Mouse (Mus musculus): Measurements from ENCODE around the gene Ttll11. TPM values are rescaled to one million over a fixed set of nuclear protein-coding genes. Genes with fewer than 3 reads are reported as not detected.

Ttll11 gene
- polyA plus RNA-seq, 1 experiment from 2014 or later, result 3.0 TPM

DNA sequence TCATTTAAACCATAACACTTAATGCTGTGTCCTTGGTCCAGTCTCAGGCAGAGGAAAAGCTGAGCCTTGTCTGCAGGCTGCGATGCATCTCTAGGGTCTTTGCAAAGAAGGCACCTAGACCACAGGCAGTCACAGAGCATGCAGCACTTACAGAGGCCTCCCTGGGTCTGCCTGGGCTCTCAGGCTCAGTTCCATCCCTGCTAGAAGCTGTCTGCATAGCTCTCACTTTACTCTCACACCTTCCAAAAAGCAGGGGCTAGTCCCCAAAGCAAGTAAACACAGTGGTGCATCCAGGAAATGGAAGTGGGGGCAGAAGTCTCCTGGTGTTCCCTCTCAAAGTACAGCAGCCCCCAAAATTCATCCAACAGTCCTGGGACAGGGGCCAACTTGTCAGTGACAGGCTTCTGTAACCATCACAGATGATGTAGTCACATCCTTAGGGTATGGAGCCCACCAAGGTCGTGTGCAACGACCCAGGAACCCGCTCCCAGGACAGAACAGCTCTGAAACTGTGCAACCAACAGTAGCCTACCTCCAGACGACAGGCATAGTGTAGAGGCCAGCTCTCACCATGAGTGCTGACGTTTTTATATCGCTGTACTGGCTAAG is 229.1 kb downstream of the Ttll11 start:
- no peak overlapping the region for H3K4me3 ChIP-seq (ENCODE audit: low read depth, low read length)
- H3K27me3 ChIP-seq (ENCODE audit: control insufficient read depth, insufficient read depth, low read length), result no peaks in the 10 kb centered on the region
- no peak overlapping the region for H3K27ac ChIP-seq (ENCODE audit: low read depth, low read length)
- H3K4me2 ChIP-seq, result no peak overlapping the region
- 76% methylated on average over 7 of the region's 7 CpGs for WGBS
- no peaks in the 10 kb centered on the region for H3K36me3 ChIP-seq (ENCODE audit: control insufficient read depth, insufficient read depth, low read length)
- H3K4me1 ChIP-seq (ENCODE audit: control insufficient read depth, insufficient read depth, low read length), result peaks cover 2% of the 10 kb centered on the region; the same call in 1 of the 2 replicates
- no peaks in the 10 kb centered on the region for H3K9me3 ChIP-seq (ENCODE audit: control insufficient read depth, low read length)
- DNase-seq (ENCODE audit: low spot score, missing footprints) (no peak), ATAC-seq (ENCODE audit: low FRiP score) (no peak)
- no peak overlapping the region for H3K9ac ChIP-seq (ENCODE audit: low read length)

DNA sequence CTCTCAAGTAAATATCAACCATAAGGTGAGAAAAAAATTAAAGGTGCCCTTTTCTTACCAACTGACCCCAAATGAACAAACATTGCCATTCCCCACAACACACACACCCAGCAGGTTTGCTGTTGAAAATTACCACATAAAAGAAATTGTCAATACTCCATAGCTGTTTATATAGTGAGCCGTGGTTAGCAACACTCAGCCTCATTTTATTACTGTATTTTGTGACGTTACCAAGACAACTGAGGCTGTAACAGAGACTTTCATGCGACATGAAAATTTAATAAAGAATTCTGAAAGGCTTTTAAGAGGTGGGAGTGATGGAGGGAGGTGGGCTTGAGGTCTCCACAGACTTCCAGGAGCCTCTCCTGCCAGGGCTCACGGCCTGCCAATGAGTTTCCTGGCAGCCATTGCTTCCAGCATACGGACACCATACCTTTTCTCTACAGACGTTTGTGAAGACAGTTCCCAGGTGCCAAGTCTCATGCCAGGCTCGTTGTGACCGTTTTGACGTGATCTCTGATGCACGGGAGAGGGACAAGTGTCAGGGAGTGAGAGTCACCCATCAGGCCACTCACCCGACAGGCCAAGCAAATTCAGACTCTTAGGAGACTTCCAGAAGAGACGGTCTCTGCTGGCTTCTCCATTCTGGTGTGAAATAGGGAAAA is 232.2 kb downstream of the Ttll11 start:
- H3K4me3 ChIP-seq (ENCODE audit: low read depth, low read length), result no peak overlapping the region
- no peak for DNase-seq (ENCODE audit: low spot score, missing footprints)
- no peaks in the 10 kb centered on the region for H3K9me3 ChIP-seq (ENCODE audit: control insufficient read depth, low read length)
- no peak overlapping the region for H3K4me2 ChIP-seq
- ATAC-seq (ENCODE audit: low FRiP score), result no peak
- H3K36me3 ChIP-seq (ENCODE audit: control insufficient read depth, insufficient read depth, low read length), result no peaks in the 10 kb centered on the region
- no peaks in the 10 kb centered on the region for H3K27me3 ChIP-seq (ENCODE audit: control insufficient read depth, insufficient read depth, low read length)
- H3K9ac ChIP-seq (ENCODE audit: low read length), result no peak overlapping the region
- H3K27ac ChIP-seq (ENCODE audit: low read depth, low read length), result no peak overlapping the region; the same call in 1 of the 2 replicates
- 85% methylated on average over 12 of the region's 12 CpGs for WGBS
- H3K4me1 ChIP-seq (ENCODE audit: control insufficient read depth, insufficient read depth, low read length), result peaks cover 2% of the 10 kb centered on the region; the same call in 1 of the 2 replicates

DNA sequence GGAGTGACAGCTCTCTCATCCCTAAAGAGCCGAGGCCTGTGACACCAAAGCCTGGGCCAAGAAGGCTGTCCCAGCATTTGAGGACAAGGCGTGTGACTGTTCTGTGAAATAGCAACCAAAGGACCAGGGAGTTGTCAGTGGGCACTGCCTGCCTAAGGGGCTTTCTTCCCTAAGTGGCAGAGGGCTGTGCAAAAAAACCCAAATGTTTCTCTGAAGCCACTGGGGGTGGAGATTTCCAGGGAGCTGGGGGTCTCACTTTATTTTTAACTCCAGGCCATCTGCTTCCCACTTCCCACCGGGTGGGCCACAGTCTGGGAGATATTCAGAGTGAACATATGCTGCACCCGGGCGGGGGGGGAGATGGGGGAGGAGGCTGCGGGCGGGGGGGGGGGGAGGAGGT is 233.1 kb downstream of the Ttll11 start:
- H3K27me3 ChIP-seq (ENCODE audit: control insufficient read depth, insufficient read depth, low read length), result no peaks in the 10 kb centered on the region
- H3K9ac ChIP-seq (ENCODE audit: low read length), result no peak overlapping the region
- no peak; the same call in 1 of the 2 replicates for ATAC-seq (ENCODE audit: low FRiP score)
- H3K27ac ChIP-seq (ENCODE audit: low read depth, low read length), result no peak overlapping the region
- H3K4me2 ChIP-seq, result no peak overlapping the region
- no peak for DNase-seq (ENCODE audit: low spot score, missing footprints)
- 61% methylated on average over 3 of the region's 7 CpGs for WGBS
- no peak overlapping the region for H3K4me3 ChIP-seq (ENCODE audit: low read depth, low read length)
- peaks cover 2% of the 10 kb centered on the region; the same call in 1 of the 2 replicates for H3K4me1 ChIP-seq (ENCODE audit: control insufficient read depth, insufficient read depth, low read length)
- H3K9me3 ChIP-seq (ENCODE audit: control insufficient read depth, low read length), result no peaks in the 10 kb centered on the region
- no peaks in the 10 kb centered on the region for H3K36me3 ChIP-seq (ENCODE audit: control insufficient read depth, insufficient read depth, low read length)

GRCm38 (mm10) chr2:35745876-35746275 is 233.8 kb downstream of the Ttll11 start:
- Histone ChIP-seq H3K27me3 (ENCODE audit: control insufficient read depth, insufficient read depth, low read length) (no peaks in the 10 kb centered on the region), H3K9me3 (ENCODE audit: control insufficient read depth, low read length) (no peaks in the 10 kb centered on the region), H3K27ac (ENCODE audit: low read depth, low read length) (no peak overlapping the region), H3K9ac (ENCODE audit: low read length) (no peak overlapping the region), H3K4me2 (no peak overlapping the region), H3K36me3 (ENCODE audit: control insufficient read depth, insufficient read depth, low read length) (no peaks in the 10 kb centered on the region), H3K4me3 (ENCODE audit: low read depth, low read length) (no peak overlapping the region), H3K4me1 (ENCODE audit: control insufficient read depth, insufficient read depth, low read length) (peaks cover 4% of the 10 kb centered on the region; the same call in 1 of the 2 replicates)
- 86% methylated on average over 10 of the region's 10 CpGs for WGBS
- ATAC-seq (ENCODE audit: low FRiP score) (no peak), DNase-seq (ENCODE audit: low spot score, missing footprints) (no peak)

DNA sequence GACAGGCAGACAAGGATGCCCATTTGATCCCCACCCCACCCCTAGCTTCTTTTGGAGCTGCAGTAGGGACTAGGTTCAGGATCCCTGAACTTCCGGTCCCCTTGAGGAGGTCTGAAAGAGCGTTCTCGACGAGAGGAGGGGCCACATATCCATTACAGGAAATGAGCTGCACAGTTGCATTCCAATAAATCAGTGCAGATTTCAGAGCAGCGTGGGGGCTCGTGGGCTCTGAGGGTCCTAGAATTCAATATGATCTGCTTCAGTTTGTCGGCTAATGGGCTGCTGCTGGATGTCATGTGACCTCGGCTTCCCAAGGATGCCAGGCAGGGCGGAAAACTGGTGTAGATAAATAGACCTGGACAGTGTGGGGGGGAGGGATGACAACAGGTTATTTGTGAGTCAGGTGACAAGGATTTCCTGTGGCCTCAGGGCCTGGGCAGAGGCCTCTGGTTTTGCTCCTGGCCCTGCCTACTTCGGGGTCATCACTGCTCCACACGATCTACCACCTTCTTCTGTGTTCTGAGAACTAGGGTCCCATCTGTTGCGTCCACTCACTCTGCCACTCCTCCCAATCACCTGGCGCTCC is 240.0 kb downstream of the Ttll11 start:
- no peaks in the 10 kb centered on the region for H3K36me3 ChIP-seq (ENCODE audit: control insufficient read depth, insufficient read depth, low read length)
- H3K9ac ChIP-seq (ENCODE audit: low read length), result no peak overlapping the region
- H3K27me3 ChIP-seq (ENCODE audit: control insufficient read depth, insufficient read depth, low read length), result no peaks in the 10 kb centered on the region
- no peak for ATAC-seq (ENCODE audit: low FRiP score)
- H3K9me3 ChIP-seq (ENCODE audit: control insufficient read depth, low read length), result no peaks in the 10 kb centered on the region
- no peak overlapping the region for H3K4me2 ChIP-seq
- no peak overlapping the region for H3K4me3 ChIP-seq (ENCODE audit: low read depth, low read length)
- no peak overlapping the region for H3K27ac ChIP-seq (ENCODE audit: low read depth, low read length)
- no peak for DNase-seq (ENCODE audit: low spot score, missing footprints)
- H3K4me1 ChIP-seq (ENCODE audit: control insufficient read depth, insufficient read depth, low read length), result peaks cover 2% of the 10 kb centered on the region; the same call in 1 of the 2 replicates
- 80% methylated on average over 13 of the region's 13 CpGs for whole genome bisulfite sequencing

- 85% methylated on average over 7 of the region's 7 CpGs for WGBS
- ATAC-seq (ENCODE audit: low FRiP score), result no peak
Observed at GRCm38 (mm10) chr2:35737467-35738027, 242.2 kb downstream of the Ttll11 start.

GRCm38 (mm10) chr2:35736061-35736460 is 243.7 kb downstream of the Ttll11 start:
- H3K36me3 ChIP-seq (ENCODE audit: control insufficient read depth, insufficient read depth, low read length), result no peaks in the 10 kb centered on the region
- 82% methylated on average over 2 of the region's 2 CpGs for whole genome bisulfite sequencing

More at GRCm38 (mm10) chr2:35737467-35738027, 242.2 kb downstream of the Ttll11 start:
- no peaks in the 10 kb centered on the region for H3K36me3 ChIP-seq (ENCODE audit: control insufficient read depth, insufficient read depth, low read length)
- H3K9me3 ChIP-seq (ENCODE audit: control insufficient read depth, low read length), result no peaks in the 10 kb centered on the region
- no peak overlapping the region for H3K27ac ChIP-seq (ENCODE audit: low read depth, low read length)
- no peak overlapping the region for H3K4me3 ChIP-seq (ENCODE audit: low read depth, low read length)
- no peak for DNase-seq (ENCODE audit: low spot score, missing footprints)
- no peaks in the 10 kb centered on the region for H3K27me3 ChIP-seq (ENCODE audit: control insufficient read depth, insufficient read depth, low read length)
- peaks cover 2% of the 10 kb centered on the region; the same call in 1 of the 2 replicates for H3K4me1 ChIP-seq (ENCODE audit: control insufficient read depth, insufficient read depth, low read length)
- H3K9ac ChIP-seq (ENCODE audit: low read length), result no peak overlapping the region
- no peak overlapping the region for H3K4me2 ChIP-seq

GRCm38 (mm10) chr2:35735001-35735400 is 244.7 kb downstream of the Ttll11 start:
- H3K4me3 ChIP-seq (ENCODE audit: low read depth, low read length), result no peak overlapping the region
- DNase-seq (ENCODE audit: low spot score, missing footprints), result no peak
- 88% methylated on average over 2 of the region's 2 CpGs for WGBS
- no peak overlapping the region for H3K27ac ChIP-seq (ENCODE audit: low read depth, low read length)
- H3K9ac ChIP-seq (ENCODE audit: low read length), result no peak overlapping the region
- H3K4me1 ChIP-seq (ENCODE audit: control insufficient read depth, insufficient read depth, low read length), result no peaks in the 10 kb centered on the region
- H3K4me2 ChIP-seq, result no peak overlapping the region
- H3K36me3 ChIP-seq (ENCODE audit: control insufficient read depth, insufficient read depth, low read length), result no peaks in the 10 kb centered on the region
- no peaks in the 10 kb centered on the region for H3K9me3 ChIP-seq (ENCODE audit: control insufficient read depth, low read length)
- ATAC-seq (ENCODE audit: low FRiP score), result no peak
- no peaks in the 10 kb centered on the region for H3K27me3 ChIP-seq (ENCODE audit: control insufficient read depth, insufficient read depth, low read length)

More at GRCm38 (mm10) chr2:35736061-35736460, 243.7 kb downstream of the Ttll11 start:
- peaks cover under 1% of the 10 kb centered on the region; the same call in 1 of the 2 replicates for H3K4me1 ChIP-seq (ENCODE audit: control insufficient read depth, insufficient read depth, low read length)
- DNase-seq (ENCODE audit: low spot score, missing footprints) (no peak), ATAC-seq (ENCODE audit: low FRiP score) (no peak)
- H3K9me3 ChIP-seq (ENCODE audit: control insufficient read depth, low read length), result no peaks in the 10 kb centered on the region
- H3K4me3 ChIP-seq (ENCODE audit: low read depth, low read length), result no peak overlapping the region
- no peaks in the 10 kb centered on the region for H3K27me3 ChIP-seq (ENCODE audit: control insufficient read depth, insufficient read depth, low read length)
- no peak overlapping the region for H3K9ac ChIP-seq (ENCODE audit: low read length)
- H3K4me2 ChIP-seq, result no peak overlapping the region
- no peak overlapping the region for H3K27ac ChIP-seq (ENCODE audit: low read depth, low read length)
